Mouse (Mus musculus) MEL-GATA-1-ER (cell line): ENCODE measurements around the gene Prb1.
"Not testable (repeated sequence)": the region's sequence is repeated elsewhere in the genome, so short reads cannot be mapped to it uniquely, and the experiment has no call there.

Experiments used
- DNase-seq: peaks from one replicate; pipeline ENCODE4 v3.0.0-alpha.2; 2012; ENCODE audit warnings: low read depth; ENCODE audit errors: extremely low read depth

Prb1 gene

GRCm38 (mm10) chr6:132210421-132210820, at the start of gene Prb1:
Gene Prb1 (minus strand): TSS chr6:132210521.
- not testable (repeated sequence) for DNase-seq
